In the genomic region with DNA sequence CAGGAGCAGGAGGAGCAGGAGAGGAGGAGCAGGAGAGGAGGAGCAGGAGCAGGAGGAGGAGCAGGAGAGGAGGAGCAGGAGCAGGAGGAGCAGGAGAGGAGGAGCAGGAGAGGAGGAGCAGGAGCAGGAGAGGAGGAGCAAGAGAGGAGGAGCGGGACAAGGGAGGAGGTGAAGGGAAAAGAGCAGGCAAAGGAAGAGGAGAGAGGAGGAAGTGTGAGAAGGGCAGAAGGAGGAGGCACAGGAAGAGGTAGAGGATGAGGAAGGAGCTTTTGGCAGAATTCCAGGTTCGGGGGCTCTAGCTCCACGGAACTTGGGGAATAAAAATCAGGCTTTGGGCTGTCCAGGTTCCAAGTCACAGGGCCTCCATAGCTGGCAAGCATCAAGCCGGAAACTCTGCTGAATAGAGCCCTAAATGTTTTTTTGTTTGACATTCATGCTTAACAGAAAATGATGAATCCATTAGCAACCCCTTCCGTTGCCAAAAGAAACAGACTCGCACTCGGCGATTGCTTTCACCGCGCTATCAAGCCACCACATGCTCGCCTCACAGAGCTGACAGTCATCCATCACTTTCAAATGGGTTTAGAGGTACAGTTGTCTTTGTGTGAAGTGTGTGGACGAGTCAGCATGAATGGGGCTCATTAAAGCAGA, we compare ENCODE assay signal across 8 mouse cellular contexts.
DNase-seq lines count a peak whose midpoint lies in the region; ATAC-seq and TF ChIP-seq lines count a peak whose summit lies in the region.

No protein-coding gene starts in this region.

- H3K4me3 ChIP-seq in forebrain, embryonic 11.5 days (ENCODE audit: low read depth, low read length): no peak overlapping the region
- H3K4me3 ChIP-seq in hindbrain, postnatal 0 days (ENCODE audit: low read length): 0 out of 2 replicates have a peak overlapping the region, but pooled peaks have one; percentile 11
- H3K4me3 ChIP-seq in limb, embryonic 10.5 days: no peak overlapping the region
- H3K4me3 ChIP-seq in stomach, embryonic 16.5 days (replicated peaks; ENCODE audit: low read length): peak overlapping the region; percentile 23; the same call in 1 of the 2 replicates

- H3K9ac ChIP-seq in forebrain, embryonic 11.5 days (ENCODE audit: low read length): no peak overlapping the region
- H3K9ac ChIP-seq in hindbrain, postnatal 0 days (replicated peaks; ENCODE audit: low read length): no peak overlapping the region
- H3K9ac ChIP-seq in stomach, embryonic 16.5 days (ENCODE audit: low read length): 0 out of 2 replicates have a peak overlapping the region, but pooled peaks have one; percentile 32

- 30% methylated on average over 12 of the region's 12 CpGs for WGBS in forebrain, embryonic 11.5 days
- WGBS in hindbrain, postnatal 0 days: 12% methylated on average over 12 of the region's 12 CpGs
- 30% methylated on average over 12 of the region's 12 CpGs for WGBS in limb, embryonic 10.5 days
- WGBS in stomach, embryonic 16.5 days: 16% methylated on average over 12 of the region's 12 CpGs

- no peaks in the 10 kb centered on the region for H3K27me3 ChIP-seq in forebrain, embryonic 11.5 days (ENCODE audit: control insufficient read depth, insufficient read depth, low read length)
- no peaks in the 10 kb centered on the region for H3K27me3 ChIP-seq in hindbrain, postnatal 0 days (ENCODE audit: insufficient read depth, low read length)
- H3K27me3 ChIP-seq in limb, embryonic 10.5 days (ENCODE audit: low read depth, poor library complexity, severe bottlenecking): peaks cover 5% of the 10 kb centered on the region
- no peaks in the 10 kb centered on the region for H3K27me3 ChIP-seq in stomach, embryonic 16.5 days (ENCODE audit: control insufficient read depth, insufficient read depth, low read length)

- ATAC-seq in CD4-positive, CD25-positive, alpha-beta regulatory T cell, adult 4 months: no peak
- peak; percentile 61; the same call in 1 of the 2 replicates for ATAC-seq in forebrain, embryonic 11.5 days (replicated peaks; ENCODE audit: low FRiP score)
- ATAC-seq in hindbrain, postnatal 0 days: peak; percentile 80
- ATAC-seq in stomach, embryonic 16.5 days (ENCODE audit: insufficient read depth, low FRiP score): peak; percentile 81; the same call in 1 of the 2 replicates

- no peaks in the 10 kb centered on the region for H3K4me1 ChIP-seq in forebrain, embryonic 11.5 days (replicated peaks; ENCODE audit: control insufficient read depth, insufficient read depth, low read length)
- H3K4me1 ChIP-seq in hindbrain, postnatal 0 days (ENCODE audit: insufficient read depth, low read length): no peaks in the 10 kb centered on the region
- peaks cover 4% of the 10 kb centered on the region; the same call in 1 of the 2 replicates for H3K4me1 ChIP-seq in limb, embryonic 10.5 days
- no peaks in the 10 kb centered on the region for H3K4me1 ChIP-seq in stomach, embryonic 16.5 days (ENCODE audit: control insufficient read depth, insufficient read depth, low read length)

- no peak for TF ChIP-seq CTCF in hindbrain, postnatal 0 days (IDR thresholded peaks at IDR 0.05; ENCODE audit: low read depth)

- DNase-seq in CD4-positive, CD25-positive, alpha-beta regulatory T cell, adult 2 months (ENCODE audit: low read depth, low spot score): peak; percentile 11
- peak; percentile 2 for DNase-seq in NIH3T3 (ENCODE audit: low read depth)
- DNase-seq in forebrain, embryonic 11.5 days (ENCODE audit: low spot score): peak; percentile 72
- DNase-seq in hindbrain, postnatal 0 days (ENCODE audit: low spot score): peak; percentile 75
- DNase-seq in limb, embryonic 10.5 days (ENCODE audit: low spot score): peak; percentile 43
- no peak for DNase-seq in retina, postnatal 1 day

- no peaks in the 10 kb centered on the region for H3K9me3 ChIP-seq in forebrain, embryonic 11.5 days (ENCODE audit: control insufficient read depth, low read length)
- no peaks in the 10 kb centered on the region for H3K9me3 ChIP-seq in hindbrain, postnatal 0 days (ENCODE audit: low read length)
- no peaks in the 10 kb centered on the region for H3K9me3 ChIP-seq in limb, embryonic 10.5 days (replicated peaks)
- no peaks in the 10 kb centered on the region for H3K9me3 ChIP-seq in stomach, embryonic 16.5 days (replicated peaks; ENCODE audit: control insufficient read depth, low read length)

- H3K27ac ChIP-seq in forebrain, embryonic 11.5 days (ENCODE audit: low read depth, low read length): no peak overlapping the region
- H3K27ac ChIP-seq in hindbrain, postnatal 0 days: no peak overlapping the region
- H3K27ac ChIP-seq in limb, embryonic 10.5 days: no peak overlapping the region
- peak overlapping the region; percentile 61 for H3K27ac ChIP-seq in stomach, embryonic 16.5 days (ENCODE audit: low read length)

- 0 out of 2 replicates have a peak overlapping the region, but pooled peaks have one; percentile 2 for H3K4me2 ChIP-seq in forebrain, embryonic 11.5 days (ENCODE audit: low read depth, low read length, severe bottlenecking)
- H3K4me2 ChIP-seq in hindbrain, postnatal 0 days (ENCODE audit: low read depth, low read length): peak overlapping the region; percentile 41
- peak overlapping the region; percentile 41 for H3K4me2 ChIP-seq in stomach, embryonic 16.5 days (ENCODE audit: low read depth, low read length)

- H3K36me3 ChIP-seq in forebrain, embryonic 11.5 days (ENCODE audit: control insufficient read depth, insufficient read depth, low read length): no peaks in the 10 kb centered on the region
- H3K36me3 ChIP-seq in hindbrain, postnatal 0 days (ENCODE audit: insufficient read depth, low read length): no peaks in the 10 kb centered on the region
- no peaks in the 10 kb centered on the region for H3K36me3 ChIP-seq in limb, embryonic 10.5 days
- H3K36me3 ChIP-seq in stomach, embryonic 16.5 days (ENCODE audit: control insufficient read depth, insufficient read depth, low read length): no peaks in the 10 kb centered on the region

Comparison
In these comparisons a context has a peak if more than half of its experiments do, and no peak if none do; other contexts are left out.
1. H3K4me3 ChIP-seq: peak in hindbrain, postnatal 0 days (single experiment) and stomach, embryonic 16.5 days (single experiment); none in forebrain, embryonic 11.5 days (single experiment) and limb, embryonic 10.5 days (single experiment).
2. Peak in every context shown above with its lines, with median percentiles within 50 percentile points of each other: H3K4me2 ChIP-seq.